Mouse (Mus musculus): ENCODE measurements around the gene Fbxo8.

- TF ChIP-seq CTCF (IDR thresholded peaks at IDR 0.05; ENCODE audit: low read depth, low read length) (no peak), GATA1 (IDR thresholded peaks at IDR 0.05; ENCODE audit: borderline replicate concordance, low read length) (no peak), POLR2AphosphoS5 (IDR thresholded peaks at IDR 0.05; ENCODE audit: insufficient replicate concordance, low read depth, low read length) (no peak), GATA2 (IDR thresholded peaks at IDR 0.05; ENCODE audit: borderline replicate concordance, low read depth, low read length) (no peak)
These were observed 70.2 kb downstream of the Fbxo8 start for GRCm38 (mm10) chr8:56621093-56621492.

All from G1E (cell line).